Mouse (Mus musculus): ENCODE results near the gene Traf1. TPM values are rescaled to one million over a fixed set of nuclear protein-coding genes. Genes with fewer than 3 reads are reported as not detected.
A peak's percentile ranks its signal among the peaks of the same experiment; 100 is the strongest.

Traf1 gene
- total RNA-seq, 2 experiments from 2014 or later, result 0.57 to 2.1 TPM

- no peak for DNase-seq (ENCODE audit: low spot score in 2 of 2)
- intact Hi-C loops (cut with DNase I), result no loop called here
Measured at GRCm38 (mm10) chr2:34946046-34946445, 15.5 kb downstream of the Traf1 start.

DNA sequence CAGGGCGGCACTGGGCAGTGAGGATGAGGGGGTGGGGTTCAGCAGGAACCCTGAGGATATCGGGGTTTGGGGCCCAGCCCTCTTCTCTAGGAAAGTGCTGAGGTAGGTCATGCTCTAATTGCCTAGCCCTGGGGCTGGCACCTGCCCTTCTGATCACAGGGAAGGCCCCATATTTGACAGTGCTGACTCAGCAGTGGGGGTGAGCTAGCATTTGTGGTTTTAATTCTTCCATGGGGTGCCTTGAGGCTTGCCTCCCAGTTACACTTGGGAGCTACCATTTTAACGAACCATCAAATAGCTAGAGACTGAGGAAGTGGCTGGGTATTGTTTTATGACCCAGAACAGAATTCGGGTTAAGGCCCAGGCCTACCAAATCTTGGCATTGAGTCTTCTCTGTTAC is 16.0 kb downstream of the Traf1 start:
- intact Hi-C loops (cut with DNase I), result no loop called here
- DNase-seq (ENCODE audit: low spot score in 2 of 2), result no peak

GRCm38 (mm10) chr2:34944761-34945160 is 16.8 kb downstream of the Traf1 start:
- DNase-seq (ENCODE audit: low spot score in 2 of 2), result no peak

DNA sequence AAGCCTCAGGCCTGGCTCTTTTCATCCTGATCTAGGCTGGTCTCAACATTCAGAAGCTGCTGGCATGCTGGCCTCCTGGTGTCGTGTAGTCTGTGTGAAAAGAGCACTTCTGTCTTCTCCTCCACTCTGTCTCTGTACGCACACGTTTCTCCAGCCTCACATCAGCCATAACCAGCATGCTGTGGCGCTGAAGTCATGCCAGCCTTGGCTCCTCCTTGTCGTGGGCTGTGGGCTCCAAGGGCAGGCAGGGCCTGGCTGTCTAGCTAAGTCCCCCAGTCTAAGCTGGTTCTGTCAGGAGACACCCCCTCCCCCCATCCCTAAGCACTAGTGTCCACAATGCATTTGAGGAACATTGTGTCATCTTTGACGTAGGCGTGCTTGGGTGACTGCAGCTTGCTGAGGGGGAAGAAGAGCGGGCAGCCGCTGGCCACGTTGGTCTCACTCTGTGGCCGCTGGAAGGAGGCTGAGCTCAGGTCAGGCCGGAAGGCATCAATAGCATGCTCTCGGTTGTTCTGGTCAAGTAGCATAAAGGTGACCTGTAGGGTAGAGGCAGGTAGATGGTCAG is 17.9 kb downstream of the Traf1 start:
- DNase-seq (ENCODE audit: low spot score in 2 of 2), result peak in 1 of 2 experiments; percentile 12
- intact Hi-C loops (cut with DNase I), result no loop called here

More at GRCm38 (mm10) chr2:34944761-34945160, 16.8 kb downstream of the Traf1 start:
- intact Hi-C loops (cut with DNase I), result no loop called here

GRCm38 (mm10) chr2:34941061-34941675 is 20.4 kb downstream of the Traf1 start:
- intact Hi-C loops (cut with DNase I), result no loop called here
- DNase-seq (ENCODE audit: low spot score in 2 of 2), result no peak

GRCm38 (mm10) chr2:34940246-34940645 is 21.3 kb downstream of the Traf1 start:
- DNase-seq (ENCODE audit: low spot score in 2 of 2), result no peak
- intact Hi-C loops (cut with DNase I), result no loop called here

DNA sequence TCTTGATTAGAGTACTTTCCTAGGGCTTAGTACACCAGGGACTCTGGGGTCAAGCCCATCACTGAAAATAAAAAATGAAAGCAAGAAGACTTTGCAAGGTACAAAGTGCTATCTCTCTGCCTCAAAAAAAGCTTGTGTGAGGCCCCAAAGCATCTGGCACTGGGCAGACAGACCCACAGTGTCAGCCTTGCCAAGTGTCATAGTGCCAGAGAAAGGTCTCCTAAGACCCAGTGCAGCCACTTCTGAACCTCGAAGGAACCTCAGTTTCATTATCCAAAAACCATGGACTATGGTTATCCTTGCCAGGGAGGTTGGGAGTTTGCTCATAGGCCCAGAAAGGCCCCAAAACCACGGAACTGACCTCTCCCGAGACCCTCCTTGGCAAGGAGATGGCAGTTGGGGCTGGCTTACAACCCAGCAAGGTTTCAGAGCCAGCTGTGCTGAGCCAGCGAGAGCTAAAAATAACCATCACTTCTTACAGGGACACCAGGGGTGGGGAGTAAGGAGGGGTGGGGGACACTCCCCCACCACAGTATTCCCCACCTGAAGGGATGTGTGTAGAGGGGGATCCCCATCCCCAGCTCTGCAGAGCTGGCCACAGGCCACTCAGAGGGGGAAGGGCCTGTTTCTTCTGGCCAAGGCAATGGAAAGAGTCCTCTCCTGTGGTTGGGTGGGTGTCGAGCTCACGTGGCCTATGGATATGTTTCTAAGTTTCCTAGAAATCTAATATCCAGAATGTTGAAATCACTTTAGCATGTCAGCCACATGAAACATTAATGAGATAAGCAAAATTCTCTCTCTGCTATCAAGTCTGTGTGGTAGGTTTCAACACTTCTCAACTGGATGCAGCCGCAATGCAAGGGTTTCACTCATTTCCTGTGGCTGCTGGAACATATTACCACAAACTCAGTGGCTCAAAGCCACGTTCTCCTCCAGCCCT is 23.0 kb downstream of the Traf1 start:
- DNase-seq (ENCODE audit: low spot score in 2 of 2), result no peak
- intact Hi-C loops (cut with DNase I), result no loop called here

DNA sequence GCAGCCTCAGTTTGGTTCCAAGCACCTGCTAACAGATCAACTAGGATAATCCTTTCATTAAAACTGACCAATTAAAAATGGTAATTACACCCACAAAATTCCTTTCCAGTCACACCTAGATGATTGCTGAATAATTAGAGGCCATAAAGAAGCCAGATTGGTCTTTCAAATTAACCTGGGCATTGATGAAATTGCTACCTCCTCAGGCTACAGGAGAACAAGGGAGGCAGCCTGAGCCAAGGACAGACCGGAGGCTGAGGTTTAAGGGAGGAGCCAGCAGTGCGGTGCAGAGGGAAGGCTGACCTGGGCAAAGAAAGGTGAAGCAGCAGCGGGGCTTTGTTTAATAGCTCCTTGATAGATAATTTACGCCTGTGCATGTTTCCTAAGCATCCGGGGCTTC is 24.1 kb downstream of the Traf1 start:
- intact Hi-C loops (cut with DNase I), result no loop called here
- DNase-seq (ENCODE audit: low spot score in 2 of 2), result no peak

GRCm38 (mm10) chr2:34927320-34927719 is 34.3 kb downstream of the Traf1 start:
- intact Hi-C loops (cut with DNase I), result no loop called here
- DNase-seq (ENCODE audit: low spot score in 2 of 2), result no peak

GRCm38 (mm10) chr2:34922729-34923128 is 38.8 kb downstream of the Traf1 start:
- intact Hi-C loops (cut with DNase I), result no loop called here

DNA sequence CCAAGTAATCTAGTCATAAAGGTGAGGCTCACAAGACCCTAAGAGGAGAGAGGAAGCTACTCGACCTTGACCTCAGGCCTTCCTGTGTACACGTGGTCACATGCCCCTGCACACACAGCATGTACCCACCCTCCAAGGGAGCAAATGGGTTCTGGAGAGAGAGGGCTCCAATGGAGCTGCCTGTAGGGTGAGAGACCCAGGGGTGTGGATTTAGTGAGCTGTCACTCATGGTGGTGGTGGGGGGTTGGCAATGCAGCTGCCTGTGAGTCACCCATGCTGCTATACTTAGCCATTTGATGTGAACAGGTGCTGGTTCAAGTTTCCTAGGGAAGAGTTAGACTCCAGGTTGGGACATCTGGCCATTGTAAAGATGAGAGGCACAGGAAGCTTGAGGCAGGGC is 41.4 kb downstream of the Traf1 start:
- DNase-seq (ENCODE audit: low spot score in 2 of 2), result no peak
- intact Hi-C loops (cut with DNase I), result no loop called here

More at GRCm38 (mm10) chr2:34922729-34923128, 38.8 kb downstream of the Traf1 start:
- DNase-seq (ENCODE audit: low spot score in 2 of 2), result no peak

- no peak for DNase-seq (ENCODE audit: low spot score in 2 of 2)
- intact Hi-C loops (cut with DNase I), result no loop called here
Measured at GRCm38 (mm10) chr2:34915103-34915502, 46.5 kb downstream of the Traf1 start.

GRCm38 (mm10) chr2:34914823-34915082 is 46.8 kb downstream of the Traf1 start:
- DNase-seq (ENCODE audit: low spot score in 2 of 2), result no peak
- intact Hi-C loops (cut with DNase I), result no loop called here

- intact Hi-C loops (cut with DNase I), result no loop called here
- DNase-seq (ENCODE audit: low spot score in 2 of 2), result peak; percentile 21 to 50
Measured at GRCm38 (mm10) chr2:34914069-34914822, 47.3 kb downstream of the Traf1 start.

DNA sequence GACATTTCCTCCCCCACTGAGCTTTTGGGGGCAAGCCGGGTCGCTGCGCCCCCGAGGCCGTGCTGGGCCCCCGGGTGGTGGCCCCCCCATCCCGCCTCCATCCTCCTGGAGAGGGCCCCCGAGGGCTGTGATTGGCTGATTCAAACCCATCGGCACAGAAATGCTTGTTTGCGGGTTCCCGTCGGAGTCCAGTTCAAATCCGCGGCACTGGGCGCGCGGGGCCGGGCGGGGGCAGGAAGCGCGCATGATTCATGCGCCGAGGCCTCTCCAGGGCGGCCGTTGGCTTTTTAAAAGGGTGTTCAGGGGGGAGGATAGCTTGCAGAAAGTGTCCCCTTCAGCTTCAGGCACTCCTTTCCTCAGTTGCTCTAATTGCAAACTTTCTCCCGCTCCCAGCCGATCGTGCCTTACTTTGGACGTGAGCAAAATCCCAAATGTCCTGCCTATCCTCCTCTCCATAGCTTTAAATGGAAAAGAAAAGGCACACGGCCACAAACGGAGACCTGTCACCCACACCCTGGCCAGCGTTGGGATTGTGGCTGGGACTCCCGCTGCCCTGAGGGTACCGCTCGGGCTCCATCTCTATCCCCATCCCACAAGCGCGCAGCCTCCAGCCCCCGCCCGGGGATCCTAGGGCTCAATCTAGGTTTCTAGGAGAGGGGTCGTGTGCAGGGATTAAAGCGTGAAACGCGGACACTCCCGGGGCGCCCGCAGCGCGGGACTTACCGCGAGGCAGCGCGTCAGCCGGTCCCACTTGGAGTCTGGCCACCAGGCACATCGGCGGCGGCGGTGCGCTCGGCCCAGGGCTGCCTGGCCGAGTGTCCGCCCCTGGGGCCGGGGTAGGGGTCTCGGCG is 48.1 kb downstream of the Traf1 start, which contains the start of gene Phf19:
Gene Phf19, minus strand, starts transcription at position 809 of the 851 bp plus-strand sequence.
- DNase-seq (ENCODE audit: low spot score in 2 of 2), result no peak
- intact Hi-C loops (cut with DNase I), result no loop called here

DNA sequence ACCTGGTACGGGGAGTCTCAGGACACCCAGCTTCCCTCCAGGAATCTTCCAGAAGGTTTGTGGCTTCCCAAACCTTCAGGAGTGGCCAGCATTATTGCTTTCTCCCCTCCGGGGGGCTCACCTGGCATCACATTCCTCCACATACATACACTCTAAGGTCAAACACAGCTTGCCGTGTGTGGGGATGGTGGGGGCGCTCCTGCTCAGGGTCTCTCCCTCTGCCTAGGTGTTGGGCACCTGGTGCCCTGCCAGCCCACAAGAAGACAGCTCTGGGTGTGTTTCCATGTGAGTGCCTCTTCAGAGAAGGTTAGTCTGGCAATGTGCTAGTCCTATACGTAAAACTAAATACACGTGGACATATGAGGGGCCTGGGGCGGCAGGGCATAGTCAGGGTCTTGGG is 49.0 kb downstream of the Traf1 start:
- intact Hi-C loops (cut with DNase I), result no loop called here
- DNase-seq (ENCODE audit: low spot score in 2 of 2), result no peak

GRCm38 (mm10) chr2:34911871-34912270 is 49.7 kb downstream of the Traf1 start:
- DNase-seq (ENCODE audit: low spot score in 2 of 2), result no peak
- intact Hi-C loops (cut with DNase I), result no loop called here

- intact Hi-C loops (cut with DNase I), result no loop called here
- no peak for DNase-seq (ENCODE audit: low spot score in 2 of 2)
Measured at GRCm38 (mm10) chr2:34909719-34910118, 51.9 kb downstream of the Traf1 start.

Measured in left cerebral cortex, postnatal 25 days (tissue).